Mouse (Mus musculus): ENCODE measurements around the gene Mx1. TPM values are rescaled to one million over a fixed set of nuclear protein-coding genes. Genes with fewer than 3 reads are reported as not detected.

The Mx1 gene
- total and polyA plus RNA-seq, 3 experiments = 0.72 to 8.6 (median 7.8) TPM

DNA sequence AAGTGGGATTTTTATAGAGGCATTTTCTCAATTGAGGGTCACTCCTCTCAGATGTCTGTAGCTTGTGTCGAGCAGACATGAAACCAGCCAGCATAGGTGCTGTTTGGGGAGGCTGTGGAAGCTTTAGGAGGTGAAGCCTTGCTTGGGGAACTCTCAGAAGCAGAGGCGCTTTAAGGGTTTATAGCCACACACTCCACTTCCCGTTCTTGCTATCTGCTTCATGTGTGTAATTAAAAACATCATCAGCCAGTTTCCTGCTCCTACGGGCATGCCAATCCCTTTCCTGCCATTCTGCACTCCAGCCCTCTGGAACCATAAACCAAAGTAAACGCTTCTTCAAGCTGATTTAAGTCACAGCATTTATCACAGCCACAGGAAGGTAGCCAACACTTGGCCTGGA lies 48.1 kb upstream of the Mx1 start:
- H3K27ac ChIP-seq (ENCODE audit: insufficient read depth, low read depth) = no peak overlapping the region
- H3K27me3 ChIP-seq (replicated peaks) = no peaks in the 10 kb centered on the region
- in situ Hi-C loops (cut with MboI; ENCODE audit: low pct_ligation_motif_present, low pct_unique_long_range_greater_than_20kb, low sequenced_read_pairs) (no loop called here), dilution Hi-C loops (cut with MboI; ENCODE audit: extremely low pct_ligation_motif_present, extremely low pct_unique_long_range_greater_than_20kb, low sequenced_read_pairs) (no loop called here)
- no peaks in the 10 kb centered on the region for H3K79me2 ChIP-seq (replicated peaks; ENCODE audit: control insufficient read depth, extremely low read depth, insufficient read depth, poor library complexity, severe bottlenecking)
- TF ChIP-seq CHD1 (IDR thresholded peaks at IDR 0.05; ENCODE audit: low read depth, low read length) (no peak), POLR2AphosphoS2 (IDR thresholded peaks at IDR 0.05; ENCODE audit: low read depth, low read length) (no peak), POLR2A (IDR thresholded peaks at IDR 0.05; ENCODE audit: low read depth, low read length) (no peak), SMC3 (IDR thresholded peaks at IDR 0.05; ENCODE audit: low read depth, low read length) (no peak), ZNF384 (IDR thresholded peaks at IDR 0.05; ENCODE audit: low read depth, low read length) (no peak), SIN3A (IDR thresholded peaks at IDR 0.05; ENCODE audit: low read length) (no peak)
- H3K4me2 ChIP-seq (ENCODE audit: insufficient read depth, low read depth, poor library complexity, severe bottlenecking) = no peak overlapping the region
- peaks cover 0 to 14% of the 10 kb centered on the region in 2 experiments; a peak in 2 of 4 replicates for H3K4me1 ChIP-seq (ENCODE audit: control insufficient read depth in 1 of 2, insufficient read depth in 2 of 2)
- H3K4me3 ChIP-seq (replicated peaks in 1 of 3; ENCODE audit: low read depth in 2 of 3, low read length in 2 of 3, poor library complexity in 1 of 3) = no peak overlapping the region
- H3K9ac ChIP-seq (ENCODE audit: insufficient read depth, low read depth) = no peak overlapping the region
- H3K36me3 ChIP-seq (replicated peaks in 1 of 2; ENCODE audit: control insufficient read depth in 1 of 2, insufficient read depth in 1 of 2, low read length in 1 of 2) = no peaks in the 10 kb centered on the region
- no peaks in the 10 kb centered on the region for H3K9me3 ChIP-seq (replicated peaks; ENCODE audit: low read length)
- DNase-seq (ENCODE audit: extremely low read depth) = no peak

- no peak for TF ChIP-seq MXI1 (IDR thresholded peaks at IDR 0.05; ENCODE audit: low read depth, low read length)
- TF ChIP-seq MAZ (IDR thresholded peaks at IDR 0.05; ENCODE audit: low read depth, low read length) = no peak
- TF ChIP-seq CTCF (conservative IDR thresholded peaks at IDR 0.05 in 1 of 2, IDR thresholded peaks at IDR 0.05 in 1 of 2; ENCODE audit: low read depth in 2 of 2, low read length in 2 of 2) = peak in 1 of 2 experiments; percentile 58; a peak in 2 of 4 replicates
- peak; percentile 48 for TF ChIP-seq SMC3 (IDR thresholded peaks at IDR 0.05; ENCODE audit: low read depth, low read length)
- TF ChIP-seq JUN (IDR thresholded peaks at IDR 0.05; ENCODE audit: insufficient read depth, low read depth, low read length) = no peak
- no peak for TF ChIP-seq ETS1 (conservative IDR thresholded peaks at IDR 0.05; ENCODE audit: low read depth, low read length)
- TF ChIP-seq MEF2A (IDR thresholded peaks at IDR 0.05; ENCODE audit: borderline replicate concordance, low read depth, low read length) = no peak
- peak; percentile 62 for TF ChIP-seq RAD21 (IDR thresholded peaks at IDR 0.05; ENCODE audit: low read depth, low read length)
- no peak for TF ChIP-seq CHD1 (IDR thresholded peaks at IDR 0.05; ENCODE audit: low read depth, low read length)
- H3K4me2 ChIP-seq (ENCODE audit: insufficient read depth, low read depth, poor library complexity, severe bottlenecking) = no peak overlapping the region
- DNase-seq (ENCODE audit: extremely low read depth) = no peak
- in situ Hi-C loops (cut with MboI; ENCODE audit: low pct_ligation_motif_present, low pct_unique_long_range_greater_than_20kb, low sequenced_read_pairs) = no loop called here
- no peak overlapping the region for H3K9ac ChIP-seq (ENCODE audit: insufficient read depth, low read depth)
- H3K4me1 ChIP-seq (ENCODE audit: control insufficient read depth in 1 of 2, insufficient read depth in 2 of 2) = peaks cover 3 to 11% of the 10 kb centered on the region in 2 experiments; a peak in 2 of 4 replicates
- no peaks in the 10 kb centered on the region for H3K36me3 ChIP-seq (replicated peaks in 1 of 2; ENCODE audit: control insufficient read depth in 1 of 2, insufficient read depth in 1 of 2, low read length in 1 of 2)
- H3K79me2 ChIP-seq (replicated peaks; ENCODE audit: control insufficient read depth, extremely low read depth, insufficient read depth, poor library complexity, severe bottlenecking) = no peaks in the 10 kb centered on the region
- H3K9me3 ChIP-seq (replicated peaks; ENCODE audit: low read length) = no peaks in the 10 kb centered on the region
- no peaks in the 10 kb centered on the region for H3K27me3 ChIP-seq (replicated peaks)
- H3K4me3 ChIP-seq (replicated peaks in 1 of 3; ENCODE audit: low read depth in 2 of 3, low read length in 2 of 3, poor library complexity in 1 of 3) = no peak overlapping the region
- dilution Hi-C loops (cut with MboI; ENCODE audit: extremely low pct_ligation_motif_present, extremely low pct_unique_long_range_greater_than_20kb, low sequenced_read_pairs) = no loop called here
- H3K27ac ChIP-seq (ENCODE audit: insufficient read depth, low read depth) = no peak overlapping the region
Observed at GRCm38 (mm10) chr16:97507783-97508182, 45.1 kb upstream of the Mx1 start.

GRCm38 (mm10) chr16:97504793-97505192 lies 42.1 kb upstream of the Mx1 start:
- Histone ChIP-seq H3K36me3 (replicated peaks in 1 of 2; ENCODE audit: control insufficient read depth in 1 of 2, insufficient read depth in 1 of 2, low read length in 1 of 2) (no peaks in the 10 kb centered on the region), H3K79me2 (replicated peaks; ENCODE audit: control insufficient read depth, extremely low read depth, insufficient read depth, poor library complexity, severe bottlenecking) (no peaks in the 10 kb centered on the region), H3K27ac (ENCODE audit: insufficient read depth, low read depth) (no peak overlapping the region), H3K4me2 (ENCODE audit: insufficient read depth, low read depth, poor library complexity, severe bottlenecking) (no peak overlapping the region), H3K4me3 (replicated peaks in 1 of 3; ENCODE audit: low read depth in 2 of 3, low read length in 2 of 3, poor library complexity in 1 of 3) (no peak overlapping the region), H3K9ac (ENCODE audit: insufficient read depth, low read depth) (no peak overlapping the region), H3K4me1 (ENCODE audit: control insufficient read depth in 1 of 2, insufficient read depth in 2 of 2) (peaks cover 3 to 4% of the 10 kb centered on the region in 2 experiments; a peak in 1 of 4 replicates), H3K9me3 (replicated peaks; ENCODE audit: low read length) (no peaks in the 10 kb centered on the region), H3K27me3 (replicated peaks) (no peaks in the 10 kb centered on the region)
- in situ Hi-C loops (cut with MboI; ENCODE audit: low pct_ligation_motif_present, low pct_unique_long_range_greater_than_20kb, low sequenced_read_pairs) = no loop called here
- no peak for DNase-seq (ENCODE audit: extremely low read depth)
- dilution Hi-C loops (cut with MboI; ENCODE audit: extremely low pct_ligation_motif_present, extremely low pct_unique_long_range_greater_than_20kb, low sequenced_read_pairs) = no loop called here
- TF ChIP-seq NRF1 (IDR thresholded peaks at IDR 0.05; ENCODE audit: low read depth, low read length) = no peak
- TF ChIP-seq MAZ (IDR thresholded peaks at IDR 0.05; ENCODE audit: low read depth, low read length) = no peak
- TF ChIP-seq RCOR1 (conservative IDR thresholded peaks at IDR 0.05; ENCODE audit: low read depth, low read length) = no peak
- TF ChIP-seq BHLHE40 (IDR thresholded peaks at IDR 0.05; ENCODE audit: low read depth, low read length) = no peak
- no peak for TF ChIP-seq RAD21 (IDR thresholded peaks at IDR 0.05; ENCODE audit: low read depth, low read length)
- TF ChIP-seq MAX (IDR thresholded peaks at IDR 0.05; ENCODE audit: low read length) = no peak
- no peak for TF ChIP-seq E2F4 (IDR thresholded peaks at IDR 0.05; ENCODE audit: insufficient replicate concordance, low read depth, low read length)
- TF ChIP-seq POLR2AphosphoS2 (IDR thresholded peaks at IDR 0.05; ENCODE audit: low read depth, low read length) = no peak
- TF ChIP-seq EP300 (IDR thresholded peaks at IDR 0.05; ENCODE audit: low read length) = no peak
- TF ChIP-seq USF1 (IDR thresholded peaks at IDR 0.05; ENCODE audit: low read depth, low read length) = no peak
- TF ChIP-seq MXI1 (IDR thresholded peaks at IDR 0.05; ENCODE audit: low read depth, low read length) = no peak
- TF ChIP-seq JUND (conservative IDR thresholded peaks at IDR 0.05; ENCODE audit: low read depth, low read length) = no peak
- TF ChIP-seq SIN3A (IDR thresholded peaks at IDR 0.05; ENCODE audit: low read length) = no peak
- no peak for TF ChIP-seq TCF12 (IDR thresholded peaks at IDR 0.05; ENCODE audit: low read depth, low read length)
- no peak for TF ChIP-seq GABPA (IDR thresholded peaks at IDR 0.05; ENCODE audit: insufficient replicate concordance, low read depth, low read length)
- no peak for TF ChIP-seq ZMIZ1 (IDR thresholded peaks at IDR 0.05; ENCODE audit: low read depth, low read length)
- TF ChIP-seq CTCF (conservative IDR thresholded peaks at IDR 0.05 in 1 of 2, IDR thresholded peaks at IDR 0.05 in 1 of 2; ENCODE audit: low read depth in 2 of 2, low read length in 2 of 2) = no peak
- no peak for TF ChIP-seq ZC3H11A (IDR thresholded peaks at IDR 0.05; ENCODE audit: low read depth, low read length)
- TF ChIP-seq PAX5 (IDR thresholded peaks at IDR 0.05; ENCODE audit: low read length) = no peak
